Mouse (Mus musculus): ENCODE results near the gene Piezo1.

DNA sequence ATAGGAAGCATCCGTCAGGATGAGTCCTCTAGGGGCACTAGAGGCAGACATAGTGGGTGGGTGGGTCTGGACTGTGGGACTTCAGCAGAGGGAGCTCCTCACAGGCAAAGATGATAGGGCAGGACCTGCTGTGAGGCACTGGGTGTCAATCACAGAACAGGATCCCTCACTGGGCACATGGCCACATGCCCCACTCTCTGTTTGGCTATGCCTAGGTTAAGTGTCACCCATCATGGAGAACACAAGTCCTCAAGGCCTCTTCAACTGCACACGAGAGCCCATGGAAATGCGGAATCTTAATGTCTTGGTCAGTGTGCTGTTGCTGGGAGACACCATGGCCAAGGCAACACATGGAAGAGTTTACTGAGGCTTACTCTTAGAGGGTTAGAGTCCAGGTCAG is 23.2 kb downstream of the Piezo1 start:
- TF ChIP-seq POLR2A (IDR thresholded peaks at IDR 0.05; ENCODE audit: insufficient read length, low read depth) (no peak), E2F4 (IDR thresholded peaks at IDR 0.05; ENCODE audit: insufficient read depth) (no peak), POLR2AphosphoS2 (IDR thresholded peaks at IDR 0.05; ENCODE audit: insufficient read length, low read depth) (no peak), MAX (IDR thresholded peaks at IDR 0.05; ENCODE audit: low read depth) (no peak), MYOD1 (IDR thresholded peaks at IDR 0.05; ENCODE audit: control insufficient read depth in 1 of 3, insufficient read length in 2 of 3, low read depth in 2 of 3) (no peak), CEBPB (IDR thresholded peaks at IDR 0.05; ENCODE audit: insufficient read depth, poor library complexity, severe bottlenecking) (no peak)

Measured in myocyte (in vitro differentiated cells).